Mouse (Mus musculus): Measurements from ENCODE around the gene Fam219a. TPM values are rescaled to one million over a fixed set of nuclear protein-coding genes. Genes with fewer than 3 reads are reported as not detected.
A peak's percentile ranks its signal among the peaks of the same experiment; 100 is the strongest.

Gene Fam219a
- polyA plus RNA-seq, 1 experiment from 2014 or later = 19.3 TPM

DNA sequence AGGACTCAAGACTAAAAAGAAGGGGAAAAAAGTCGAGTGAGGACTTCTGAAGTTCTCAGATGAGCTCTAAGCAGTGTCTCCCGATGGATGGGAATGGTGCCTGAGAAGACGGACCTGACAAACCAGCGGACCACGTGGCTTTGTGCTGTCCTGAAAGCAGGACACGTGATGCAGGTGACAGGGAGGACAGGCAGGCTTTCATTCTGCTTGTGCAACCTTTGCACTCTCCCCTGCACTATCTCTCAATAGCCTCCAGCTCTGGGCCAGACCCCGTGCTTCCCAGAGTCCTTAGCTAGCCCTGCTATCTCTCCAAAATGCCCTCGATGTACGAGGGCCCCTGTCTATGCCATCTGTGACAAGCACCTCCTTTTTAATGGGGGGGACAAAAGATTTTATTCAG is 44.5 kb downstream of the Fam219a start:
- ChIA-PET CTCF (interaction anchor here (1.0 to 1.5 kb wide), 2 partner anchors 56 to 128 kb away, joined by 3 to 5 read pairs; no protein-coding TSS in a partner anchor), POLR2A (no interaction called here)
- TF ChIP-seq CTCF (IDR thresholded peaks at IDR 0.05) = no peak
- H3K27me3 ChIP-seq = no peaks in the 10 kb centered on the region
- ATAC-seq = no peak
- in situ Hi-C loops (cut with MboI; ENCODE audit: low pct_unique_long_range_greater_than_20kb) = loop anchor here (5.0 kb wide), 1 partner anchor 87 kb away; no protein-coding TSS in a partner anchor
- DNase-seq (ENCODE audit: low read depth, low spot score) = no peak

DNA sequence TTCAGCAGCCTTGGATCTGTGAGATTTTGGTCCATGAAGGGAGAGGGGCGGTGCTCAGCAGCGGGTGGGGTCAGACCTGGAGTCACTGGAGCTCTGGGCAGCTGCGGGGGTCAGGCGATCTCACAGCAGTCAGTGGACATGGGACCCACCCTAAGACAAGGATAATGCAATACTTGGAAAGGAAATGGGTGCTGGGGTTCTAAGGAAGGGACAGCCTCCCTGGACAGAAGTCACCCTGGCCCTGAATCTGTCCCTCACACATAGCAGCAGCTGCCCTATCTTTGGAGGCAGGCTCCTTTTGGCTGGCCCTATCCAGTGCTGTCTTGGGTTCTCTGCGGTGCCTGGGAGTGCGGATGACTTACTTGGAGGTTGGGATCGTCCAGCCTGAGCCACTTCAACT is 45.5 kb downstream of the Fam219a start:
- POLR2A ChIA-PET = no interaction called here
- CTCF ChIA-PET = interaction anchor here (0.8 to 2.6 kb wide), 15 partner anchors 13 to 213 kb away, joined by 3 to 12 read pairs (median 5); partner anchors contain the start of genes Kif24 and Nudt2
- no peak for TF ChIP-seq CTCF (IDR thresholded peaks at IDR 0.05)
- DNase-seq (ENCODE audit: low read depth, low spot score) (no peak), ATAC-seq (no peak)
- in situ Hi-C loops (cut with MboI; ENCODE audit: low pct_unique_long_range_greater_than_20kb) = no loop called here
- no peaks in the 10 kb centered on the region for H3K27me3 ChIP-seq

DNA sequence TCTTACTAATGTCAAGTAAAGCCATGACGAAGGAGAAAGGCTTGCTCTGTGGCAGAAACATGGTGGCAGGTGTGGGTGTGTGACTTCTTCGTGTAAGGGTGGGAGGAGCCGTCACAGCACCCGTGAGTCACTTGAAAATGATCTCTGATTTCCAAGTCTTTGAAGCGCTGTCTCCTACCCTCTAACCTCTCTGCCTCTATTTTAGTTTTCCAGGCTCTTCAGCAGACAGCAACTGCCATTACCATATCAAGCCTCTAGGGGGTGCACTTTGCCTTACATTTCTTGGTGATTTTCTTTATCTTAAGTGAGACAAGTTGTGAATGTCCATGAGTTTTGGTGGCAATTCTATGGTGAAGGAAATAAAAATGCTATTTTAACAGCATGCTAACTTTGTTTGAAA is 46.5 kb downstream of the Fam219a start:
- no peaks in the 10 kb centered on the region for H3K27me3 ChIP-seq
- no peak for ATAC-seq
- DNase-seq (ENCODE audit: low read depth, low spot score) = no peak
- ChIA-PET POLR2A (interaction anchor here (1.5 kb wide), 1 partner anchor 53 kb away, joined by 5 read pairs; no protein-coding TSS in a partner anchor), CTCF (interaction anchor here (0.7 to 2.6 kb wide), 25 partner anchors 9 to 214 kb away, joined by 3 to 12 read pairs (median 4); partner anchors contain the start of genes AI464131, Kif24 and Nudt2)
- in situ Hi-C loops (cut with MboI; ENCODE audit: low pct_unique_long_range_greater_than_20kb) = no loop called here
- TF ChIP-seq CTCF (IDR thresholded peaks at IDR 0.05) = no peak

DNA sequence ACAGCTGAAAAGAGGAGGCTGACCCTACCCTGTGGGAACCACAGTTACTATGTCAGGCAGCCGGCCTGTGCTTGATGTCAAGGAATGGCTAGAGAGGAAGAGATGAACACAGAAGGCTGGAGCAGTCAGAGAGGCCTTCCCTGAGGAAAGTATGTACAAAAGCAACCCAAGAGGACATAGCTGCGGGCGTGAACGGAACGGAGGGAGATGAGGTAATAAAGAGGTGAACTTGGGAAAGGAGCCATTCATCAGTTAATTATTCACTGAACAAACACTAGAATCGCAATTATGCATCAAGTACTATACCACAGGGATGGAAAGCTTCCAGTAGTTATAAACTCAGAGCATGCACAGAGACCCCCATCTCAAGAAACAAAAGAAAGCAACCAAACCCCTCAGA is 47.2 kb downstream of the Fam219a start:
- no peak for TF ChIP-seq CTCF (IDR thresholded peaks at IDR 0.05)
- ATAC-seq = peak; percentile 63
- H3K27me3 ChIP-seq = no peaks in the 10 kb centered on the region
- POLR2A ChIA-PET = interaction anchor here (1.5 kb wide), 1 partner anchor 53 kb away, joined by 5 read pairs; no protein-coding TSS in a partner anchor
- DNase-seq (ENCODE audit: low read depth, low spot score) = peak; percentile 60
- in situ Hi-C loops (cut with MboI; ENCODE audit: low pct_unique_long_range_greater_than_20kb) = no loop called here
- CTCF ChIA-PET = interaction anchor here (0.7 to 2.6 kb wide), 20 partner anchors 9 to 215 kb away, joined by 3 to 12 read pairs (median 4); partner anchors contain the start of gene AI464131

DNA sequence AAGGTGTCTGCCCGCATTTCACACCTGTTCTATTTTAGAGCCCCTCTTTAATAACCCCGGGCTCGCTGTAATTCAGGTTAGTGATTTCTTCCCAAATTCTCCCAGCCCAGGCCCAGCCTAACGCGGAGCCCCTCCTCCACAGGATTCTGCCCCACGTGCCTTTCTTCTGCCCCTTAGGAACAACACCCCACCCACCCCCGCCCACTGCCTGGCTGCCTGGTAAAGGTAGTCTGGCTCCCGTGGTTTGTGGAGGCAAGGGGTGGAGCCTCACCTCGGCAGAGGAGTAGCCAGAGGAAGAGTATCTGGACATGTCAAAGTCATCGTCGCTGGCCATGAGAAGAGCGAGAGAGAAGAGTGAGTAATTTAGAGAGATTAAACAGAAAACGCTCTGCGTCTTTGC is 48.7 kb downstream of the Fam219a start:
- ChIA-PET CTCF (no interaction called here), POLR2A (no interaction called here)
- DNase-seq (ENCODE audit: low read depth, low spot score) (no peak), ATAC-seq (no peak)
- TF ChIP-seq CTCF (IDR thresholded peaks at IDR 0.05) = no peak
- no peaks in the 10 kb centered on the region for H3K27me3 ChIP-seq
- in situ Hi-C loops (cut with MboI; ENCODE audit: low pct_unique_long_range_greater_than_20kb) = no loop called here

DNA sequence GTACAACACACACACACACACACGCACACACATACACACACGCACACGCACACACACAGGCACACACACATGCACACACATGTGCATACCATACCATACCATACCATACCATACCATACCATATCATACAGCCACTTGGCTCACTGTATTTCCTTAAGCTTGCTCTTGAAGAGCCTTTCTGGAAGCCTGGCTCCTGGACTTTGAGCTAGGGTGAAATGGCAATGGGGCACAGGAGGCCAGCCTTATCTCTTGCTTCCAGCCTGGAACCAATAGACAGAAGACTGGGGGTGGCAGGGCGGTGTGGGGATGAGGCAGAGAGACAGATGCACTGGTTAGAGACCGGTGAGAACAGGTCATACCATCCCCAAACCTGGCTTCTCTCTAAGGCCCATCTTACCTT is 50.1 kb downstream of the Fam219a start:
- ChIA-PET POLR2A (no interaction called here), CTCF (no interaction called here)
- no peak for TF ChIP-seq CTCF (IDR thresholded peaks at IDR 0.05)
- no peaks in the 10 kb centered on the region for H3K27me3 ChIP-seq
- DNase-seq (ENCODE audit: low read depth, low spot score) (no peak), ATAC-seq (no peak)
- in situ Hi-C loops (cut with MboI; ENCODE audit: low pct_unique_long_range_greater_than_20kb) = no loop called here

DNA sequence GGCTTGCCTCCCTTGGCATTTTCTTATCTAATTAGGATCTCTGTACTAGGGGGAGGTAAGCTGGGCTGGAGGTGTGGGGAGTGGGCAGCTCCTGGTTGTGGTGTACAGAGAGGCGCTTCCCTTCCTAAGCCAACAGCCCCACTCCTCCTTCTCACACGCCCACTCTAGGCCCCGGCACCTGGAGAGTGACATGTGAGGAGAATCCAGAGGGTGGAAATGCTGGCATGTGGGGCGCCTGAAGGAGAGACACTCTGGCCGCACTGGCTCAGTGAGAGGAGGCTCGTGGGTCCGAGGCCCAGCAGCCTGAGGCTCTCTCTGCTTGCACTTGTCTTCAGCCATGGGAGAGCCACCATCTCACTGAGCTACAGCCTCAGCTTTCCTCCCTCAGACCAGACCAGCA is 51.0 kb downstream of the Fam219a start:
- ATAC-seq = no peak
- CTCF ChIA-PET = interaction anchor here (0.6 kb wide), 1 partner anchor 89 kb away, joined by 3 read pairs; no protein-coding TSS in a partner anchor
- POLR2A ChIA-PET = no interaction called here
- H3K27me3 ChIP-seq = no peaks in the 10 kb centered on the region
- no peak for DNase-seq (ENCODE audit: low read depth, low spot score)
- TF ChIP-seq CTCF (IDR thresholded peaks at IDR 0.05) = no peak
- in situ Hi-C loops (cut with MboI; ENCODE audit: low pct_unique_long_range_greater_than_20kb) = no loop called here

DNA sequence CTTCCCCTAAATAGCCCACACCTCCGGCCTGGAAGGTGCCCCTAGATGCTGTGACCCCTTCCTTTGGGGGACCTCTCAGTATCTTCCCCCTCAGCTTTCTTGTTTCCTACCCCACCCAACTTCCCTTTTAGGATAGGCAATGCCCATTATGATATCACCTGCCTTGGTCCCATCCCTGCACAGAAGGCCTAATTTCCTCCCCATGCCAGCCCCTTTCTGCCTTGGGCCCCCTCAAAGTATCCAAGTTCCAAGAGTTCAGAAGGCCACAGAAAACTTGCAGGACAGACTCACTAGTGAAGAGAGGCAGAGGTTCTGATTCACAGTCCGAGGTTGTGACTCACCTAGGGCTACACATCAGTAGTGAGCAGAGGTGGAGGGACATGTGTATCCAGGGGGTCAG is 52.1 kb downstream of the Fam219a start, which contains the start of gene 1110017D15Rik:
1110017D15Rik (minus strand) TSS at position 101 of the 400 bp plus-strand sequence.
- no peak for TF ChIP-seq CTCF (IDR thresholded peaks at IDR 0.05)
- ChIA-PET CTCF (no interaction called here), POLR2A (no interaction called here)
- no peaks in the 10 kb centered on the region for H3K27me3 ChIP-seq
- no peak for ATAC-seq
- in situ Hi-C loops (cut with MboI; ENCODE audit: low pct_unique_long_range_greater_than_20kb) = no loop called here
- no peak for DNase-seq (ENCODE audit: low read depth, low spot score)

DNA sequence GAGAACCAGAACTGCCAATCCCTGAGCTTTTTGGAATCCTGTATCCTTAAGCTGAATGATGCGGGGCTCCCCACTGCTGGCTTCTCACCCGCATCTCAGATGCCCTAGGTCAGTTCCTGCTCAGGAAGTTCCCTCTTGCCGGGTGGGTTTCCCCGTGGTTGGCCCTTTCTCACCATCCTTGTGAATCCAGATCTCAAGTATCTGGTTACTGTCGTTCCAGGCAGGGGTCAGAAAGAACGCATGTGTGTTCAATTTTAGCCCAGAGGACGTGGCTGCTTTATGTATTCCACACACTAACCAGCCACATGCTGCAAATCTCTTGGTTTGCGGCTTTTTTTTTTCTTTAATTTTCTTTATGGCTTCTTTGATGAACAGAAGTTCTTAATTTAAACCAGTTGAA is 55.6 kb downstream of the Fam219a start:
- ChIA-PET CTCF (interaction anchor here (1.4 to 1.7 kb wide), 2 partner anchors 9 to 45 kb away, joined by 3 to 4 read pairs; no protein-coding TSS in a partner anchor), POLR2A (interaction anchor here (0.6 kb wide), 1 partner anchor 31 kb away, joined by 3 read pairs; no protein-coding TSS in a partner anchor)

DNA sequence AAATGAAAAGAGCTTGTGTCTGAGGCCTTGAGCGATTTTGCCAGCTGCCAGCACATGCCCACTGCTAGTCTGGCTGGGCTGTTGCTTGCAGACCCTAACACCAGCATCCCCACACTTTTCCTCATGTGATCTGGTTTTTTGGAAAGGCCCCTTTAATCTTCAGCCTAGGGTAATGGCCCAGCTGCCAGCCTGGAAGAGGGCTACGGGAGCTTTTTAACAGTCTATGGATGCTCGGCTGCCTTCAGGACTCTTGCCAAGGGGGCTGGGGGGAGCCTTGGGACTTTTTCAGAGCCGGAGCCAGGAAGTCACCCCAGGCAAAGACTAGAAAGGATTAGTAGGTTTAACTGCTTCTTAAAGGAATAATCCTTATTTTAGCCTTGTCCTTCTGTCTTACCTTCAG is 56.0 kb downstream of the Fam219a start:
- in situ Hi-C loops (cut with MboI; ENCODE audit: low pct_unique_long_range_greater_than_20kb) = no loop called here
- no peak for TF ChIP-seq CTCF (IDR thresholded peaks at IDR 0.05)
- ChIA-PET CTCF (interaction anchor here (1.4 to 1.7 kb wide), 2 partner anchors 9 to 45 kb away, joined by 3 to 4 read pairs; no protein-coding TSS in a partner anchor), POLR2A (no interaction called here)
- DNase-seq (ENCODE audit: low read depth, low spot score) (no peak), ATAC-seq (no peak)
- H3K27me3 ChIP-seq = no peaks in the 10 kb centered on the region

More for the DNA sequence above, 55.6 kb downstream of the Fam219a start:
- no peaks in the 10 kb centered on the region for H3K27me3 ChIP-seq
- TF ChIP-seq CTCF (IDR thresholded peaks at IDR 0.05) = no peak
- DNase-seq (ENCODE audit: low read depth, low spot score) (no peak), ATAC-seq (no peak)
- in situ Hi-C loops (cut with MboI; ENCODE audit: low pct_unique_long_range_greater_than_20kb) = no loop called here

DNA sequence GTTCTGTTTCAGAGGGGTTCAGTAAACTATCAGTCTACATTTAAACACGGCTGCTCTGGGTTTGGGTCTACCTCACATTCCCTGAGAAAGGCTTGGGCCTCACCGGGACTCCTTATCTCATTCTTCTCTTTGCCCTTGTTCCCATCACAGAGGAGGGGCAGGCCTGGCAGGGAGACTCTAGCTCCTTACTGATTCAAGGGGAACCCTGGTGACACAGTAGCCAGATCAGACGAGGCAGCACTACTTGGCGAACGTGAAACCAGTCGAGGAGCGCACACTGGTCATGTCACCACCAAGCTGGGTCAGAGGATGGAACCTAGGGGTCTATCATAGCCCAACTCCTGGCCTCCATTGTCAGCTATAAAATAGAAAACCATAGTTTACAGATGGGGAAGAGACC is 61.3 kb downstream of the Fam219a start:
- in situ Hi-C loops (cut with MboI; ENCODE audit: low pct_unique_long_range_greater_than_20kb) = loop anchor here (5.0 kb wide), 1 partner anchor 41 kb away; the partner anchor contains the start of gene Nudt2
- no peak for ATAC-seq
- no peaks in the 10 kb centered on the region for H3K27me3 ChIP-seq
- ChIA-PET POLR2A (interaction anchor here (0.6 kb wide), 1 partner anchor 13 kb away, joined by 3 read pairs; no protein-coding TSS in a partner anchor), CTCF (interaction anchor here (1.0 to 2.1 kb wide), 4 partner anchors 14 to 206 kb away, joined by 3 to 7 read pairs (median 4); no protein-coding TSS in a partner anchor)
- no peak for DNase-seq (ENCODE audit: low read depth, low spot score)
- no peak for TF ChIP-seq CTCF (IDR thresholded peaks at IDR 0.05)
